Mouse (Mus musculus) heart, embryonic 14.5 days (tissue): Measurements from ENCODE around the gene Olfr1412. TPM values are rescaled to one million over a fixed set of nuclear protein-coding genes. Genes with fewer than 3 reads are reported as not detected.

ENCODE experiments used
- ATAC-seq: fragments of 200-750 bp; cut with Nextera tagmentation; 2 replicates; pipeline ENCODE4 v1.8.0; 2017; ENCODE audit warnings: low read depth, moderate TSS enrichment; ENCODE audit not compliant: insufficient number of reproducible peaks, insufficient read depth, low FRiP score
- H3K27ac ChIP-seq, 2 experiments: fragments of 200-500 bp in 1 of 2; fragments of 300-500 bp in 1 of 2; sonication (generic) in 1 of 2; replicated peaks in 1 of 2; 2 replicates each; pipeline ENCODE4 v1.5.1; 2012 to 2014; ENCODE audit warnings: low read depth in 2 of 2, low read length in 2 of 2, control low read depth in 1 of 2, mild to moderate bottlenecking in 1 of 2, mixed read lengths in 1 of 2; ENCODE audit not compliant: control insufficient read depth in 1 of 2, insufficient read depth in 1 of 2
- H3K27me3 ChIP-seq: fragments of 300-500 bp; sonication (generic); 2 replicates; pipeline ENCODE4 v1.6.1; 2014; ENCODE audit warnings: mild to moderate bottlenecking, low read length, control low read depth; ENCODE audit not compliant: control insufficient read depth, insufficient read depth
- H3K36me3 ChIP-seq: fragments of 300-500 bp; sonication (generic); 2 replicates; pipeline ENCODE4 v1.6.1; 2014; ENCODE audit warnings: mild to moderate bottlenecking, control low read depth, low read length, mixed read lengths; ENCODE audit not compliant: control insufficient read depth, insufficient read depth
- H3K4me1 ChIP-seq, 2 experiments: fragments of 200-500 bp in 1 of 2; fragments of 300-500 bp in 1 of 2; sonication (generic) in 1 of 2; 2 replicates each; pipeline ENCODE4 v1.6.1; 2012 to 2014; ENCODE audit warnings: low read length in 2 of 2, control low read depth in 1 of 2, mixed read lengths in 1 of 2; ENCODE audit not compliant: control insufficient read depth in 2 of 2, insufficient read depth in 2 of 2
- H3K4me2 ChIP-seq: fragments of 300-500 bp; sonication (generic); 2 replicates; pipeline ENCODE4 v1.6.1; 2014; ENCODE audit warnings: mild to moderate bottlenecking, low read length
- H3K4me3 ChIP-seq, 2 experiments: fragments of 200-500 bp in 1 of 2; fragments of 300-500 bp in 1 of 2; sonication (generic) in 1 of 2; 2 replicates each; pipeline ENCODE4 v1.5.1; 2012 to 2014; ENCODE audit warnings: low read length in 2 of 2, mild to moderate bottlenecking in 2 of 2, control low read depth in 1 of 2, low read depth in 1 of 2, moderate library complexity in 1 of 2; ENCODE audit not compliant: control insufficient read depth in 1 of 2, insufficient read depth in 1 of 2
- H3K9ac ChIP-seq: fragments of 300-500 bp; sonication (generic); 2 replicates; pipeline ENCODE4 v1.6.1; 2014; ENCODE audit warnings: mild to moderate bottlenecking, low read length
- H3K9me3 ChIP-seq: fragments of 300-500 bp; sonication (generic); 2 replicates; pipeline ENCODE4 v1.6.1; 2016; ENCODE audit warnings: low read length, control low read depth; ENCODE audit not compliant: control insufficient read depth
- WGBS: fragments of 180-500 bp; shearing (Covaris S2); extraction: QIAGEN DNeasy Blood & Tissue Kit; methylation state at CpG from one replicate; pipeline ENCODE4 v1.1.7; 2014; 5-methylcytosine and 5-hydroxymethylcytosine counted together
- polyA plus RNA-seq: library from polyadenylated mRNA; unstranded; fragments of >200 nt; fragmentation: Nextera tagmentation; extraction: Ambion mirVana; gene quantifications from 2 replicates; pipeline ENCODE4 v1.2.1, GENCODE M21; 2014

The Olfr1412 gene
- polyA plus RNA-seq, 1 experiment from 2014 or later = not detected

- H3K27ac ChIP-seq = no peak overlapping the region
- H3K4me1 ChIP-seq = no peaks in the 10 kb centered on the region
- peaks cover 8% of the 10 kb centered on the region; the same call in 1 of the 2 replicates for H3K27me3 ChIP-seq
- WGBS = 70% methylated on average over 4 of the region's 4 CpGs
- H3K9me3 ChIP-seq = no peaks in the 10 kb centered on the region
- H3K4me2 ChIP-seq = no peak overlapping the region
- ATAC-seq = no peak
- H3K9ac ChIP-seq = no peak overlapping the region
- H3K36me3 ChIP-seq = no peaks in the 10 kb centered on the region
- H3K4me3 ChIP-seq = no peak overlapping the region
Measured at GRCm38 (mm10) chr1:92607711-92608110, 22.1 kb downstream of the Olfr1412 start.

- 3% methylated on average over 5 of the region's 5 CpGs for WGBS
- no peaks in the 10 kb centered on the region for H3K9me3 ChIP-seq
Measured at GRCm38 (mm10) chr1:92611008-92611407, 25.4 kb downstream of the Olfr1412 start.

GRCm38 (mm10) chr1:92613175-92613574 is 27.6 kb downstream of the Olfr1412 start:
- Histone ChIP-seq H3K9ac (no peak overlapping the region), H3K27me3 (0 out of 2 replicates have a peak, but pooled peaks cover 3% of the 10 kb centered on the region), H3K27ac (no peak overlapping the region), H3K9me3 (no peaks in the 10 kb centered on the region), H3K4me2 (no peak overlapping the region), H3K36me3 (no peaks in the 10 kb centered on the region), H3K4me1 (no peaks in the 10 kb centered on the region), H3K4me3 (no peak overlapping the region)
- 41% methylated on average over 4 of the region's 4 CpGs for WGBS
- ATAC-seq = no peak

More at GRCm38 (mm10) chr1:92611008-92611407, 25.4 kb downstream of the Olfr1412 start:
- Histone ChIP-seq H3K36me3 (no peaks in the 10 kb centered on the region), H3K27me3 (0 out of 2 replicates have a peak, but pooled peaks cover 3% of the 10 kb centered on the region), H3K9ac (no peak overlapping the region), H3K27ac (no peak overlapping the region), H3K4me1 (no peaks in the 10 kb centered on the region), H3K4me2 (no peak overlapping the region), H3K4me3 (no peak overlapping the region)
- no peak for ATAC-seq

GRCm38 (mm10) chr1:92614516-92614915 is 28.9 kb downstream of the Olfr1412 start:
- Histone ChIP-seq H3K36me3 (no peaks in the 10 kb centered on the region), H3K27me3 (0 out of 2 replicates have a peak, but pooled peaks cover 3% of the 10 kb centered on the region), H3K9me3 (no peaks in the 10 kb centered on the region), H3K4me2 (no peak overlapping the region), H3K9ac (no peak overlapping the region), H3K4me1 (no peaks in the 10 kb centered on the region), H3K27ac (no peak overlapping the region), H3K4me3 (no peak overlapping the region)
- 15% methylated on average over 1 of the region's 1 CpGs for WGBS
- ATAC-seq = no peak

GRCm38 (mm10) chr1:92616046-92616445 is 30.5 kb downstream of the Olfr1412 start:
- Histone ChIP-seq H3K4me3 (no peak overlapping the region), H3K27ac (no peak overlapping the region), H3K4me2 (no peak overlapping the region), H3K27me3 (0 out of 2 replicates have a peak, but pooled peaks cover 3% of the 10 kb centered on the region), H3K9me3 (no peaks in the 10 kb centered on the region), H3K36me3 (no peaks in the 10 kb centered on the region), H3K9ac (no peak overlapping the region), H3K4me1 (no peaks in the 10 kb centered on the region)
- no peak for ATAC-seq
- WGBS = 77% methylated on average over 1 of the region's 1 CpGs

- Histone ChIP-seq H3K9me3 (no peaks in the 10 kb centered on the region), H3K27me3 (no peaks in the 10 kb centered on the region), H3K36me3 (no peaks in the 10 kb centered on the region), H3K9ac (no peak within 1 kb of the TSS), H3K4me3 (no peak within 1 kb of the TSS), H3K4me1 (no peaks in the 10 kb centered on the region), H3K27ac (no peak within 1 kb of the TSS), H3K4me2 (no peak within 1 kb of the TSS)
- no peak for ATAC-seq
- WGBS = 56% methylated on average over 2 of the region's 2 CpGs
Measured at GRCm38 (mm10) chr1:92617488-92617887, 31.9 kb downstream of the Olfr1412 start, which contains the start of gene Olfr12. TSS of gene Olfr12 (plus strand) at chr1:92617788.

- 55% methylated on average over 4 of the region's 4 CpGs for WGBS
- Histone ChIP-seq H3K4me1 (no peaks in the 10 kb centered on the region), H3K4me2 (no peak overlapping the region), H3K4me3 (no peak overlapping the region), H3K9me3 (no peaks in the 10 kb centered on the region), H3K27ac (no peak overlapping the region), H3K27me3 (no peaks in the 10 kb centered on the region), H3K36me3 (no peaks in the 10 kb centered on the region), H3K9ac (no peak overlapping the region)
- ATAC-seq = no peak
Measured at GRCm38 (mm10) chr1:92618360-92618759, 32.8 kb downstream of the Olfr1412 start.

- no peak overlapping the region for H3K4me3 ChIP-seq
- H3K27me3 ChIP-seq = no peaks in the 10 kb centered on the region
- H3K4me2 ChIP-seq = no peak overlapping the region
- no peak for ATAC-seq
- H3K27ac ChIP-seq = no peak overlapping the region
- no peak overlapping the region for H3K9ac ChIP-seq
- no peaks in the 10 kb centered on the region for H3K4me1 ChIP-seq
- no peaks in the 10 kb centered on the region for H3K36me3 ChIP-seq
- 62% methylated on average over 4 of the region's 4 CpGs for WGBS
- H3K9me3 ChIP-seq = no peaks in the 10 kb centered on the region
Measured at GRCm38 (mm10) chr1:92628227-92628626, 42.6 kb downstream of the Olfr1412 start.
